Mouse (Mus musculus): ENCODE measurements around the gene Ccr10.
"Not testable (repeated sequence)": the region's sequence is repeated elsewhere in the genome, so short reads cannot be mapped to it uniquely, and the experiment has no call there.

The Ccr10 gene

DNA sequence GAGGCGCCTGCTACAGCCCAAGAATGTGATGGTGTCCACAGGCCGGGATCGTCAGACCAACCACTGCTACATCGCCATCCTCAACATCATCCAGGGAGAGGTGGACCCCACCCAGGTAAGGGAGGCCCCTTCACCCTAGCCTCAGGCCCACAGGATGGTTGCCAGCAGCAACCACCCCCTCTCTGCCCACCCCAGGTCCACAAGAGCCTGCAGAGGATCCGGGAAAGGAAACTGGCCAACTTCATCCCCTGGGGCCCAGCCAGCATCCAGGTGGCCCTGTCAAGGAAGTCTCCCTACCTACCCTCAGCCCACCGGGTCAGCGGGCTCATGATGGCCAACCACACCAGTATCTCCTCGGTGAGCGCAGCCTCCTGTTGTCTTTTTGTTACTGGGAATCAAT, 50.2 kb downstream of the Ccr10 start:
- DNase-seq (ENCODE audit: low read depth, low spot score), result not testable (repeated sequence)

GRCm38 (mm10) chr11:101124494-101124893, 50.7 kb downstream of the Ccr10 start:
- not testable (repeated sequence) for DNase-seq (ENCODE audit: low read depth, low spot score)

Measured in retina, postnatal 7 days (tissue).